Mouse (Mus musculus): ENCODE data around the gene Nyap1. TPM values are rescaled to one million over a fixed set of nuclear protein-coding genes. Genes with fewer than 3 reads are reported as not detected.

Gene Nyap1
- polyA plus RNA-seq, 3 experiments from 2014 or later: 0.12 to 0.20 TPM; not detected in 1

DNA sequence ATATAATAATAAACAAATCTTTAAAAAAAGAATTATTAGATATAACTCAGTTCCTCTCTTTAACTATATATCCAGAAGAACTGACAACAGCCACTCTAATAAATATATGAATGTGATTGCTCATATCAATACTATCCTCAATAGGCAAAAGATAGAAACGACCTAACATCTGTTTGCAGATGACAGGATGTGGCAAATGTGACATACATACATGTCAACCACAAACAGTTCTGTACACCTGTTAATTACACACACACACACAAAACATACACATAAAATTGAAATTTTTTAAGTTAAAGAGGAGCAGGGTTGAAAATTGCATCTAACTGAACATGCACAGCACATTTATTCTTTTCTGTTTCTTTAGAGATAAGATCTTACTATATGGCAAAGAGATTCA is 49.5 kb downstream of the Nyap1 start:
- ATAC-seq: peak; percentile 80

DNA sequence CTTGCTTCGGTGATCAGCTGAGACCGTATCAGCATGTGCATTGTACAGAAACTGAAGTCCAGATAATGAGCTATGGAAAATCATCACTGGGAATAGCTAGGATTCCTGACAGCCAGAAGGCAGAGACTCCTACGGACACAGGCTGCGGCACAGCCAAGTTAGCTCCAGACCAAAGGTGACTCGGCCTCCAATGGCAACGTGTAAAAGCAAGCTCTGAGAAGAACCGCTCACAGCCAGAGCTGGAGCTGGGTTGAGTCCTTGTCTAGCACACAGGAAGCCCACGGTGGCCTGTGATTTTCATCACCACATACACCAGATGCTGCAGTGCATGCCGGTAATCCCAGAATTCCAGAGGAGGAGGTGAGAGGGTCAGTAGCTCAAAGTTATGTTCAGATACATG is 50.9 kb downstream of the Nyap1 start:
- no peak for ATAC-seq

DNA sequence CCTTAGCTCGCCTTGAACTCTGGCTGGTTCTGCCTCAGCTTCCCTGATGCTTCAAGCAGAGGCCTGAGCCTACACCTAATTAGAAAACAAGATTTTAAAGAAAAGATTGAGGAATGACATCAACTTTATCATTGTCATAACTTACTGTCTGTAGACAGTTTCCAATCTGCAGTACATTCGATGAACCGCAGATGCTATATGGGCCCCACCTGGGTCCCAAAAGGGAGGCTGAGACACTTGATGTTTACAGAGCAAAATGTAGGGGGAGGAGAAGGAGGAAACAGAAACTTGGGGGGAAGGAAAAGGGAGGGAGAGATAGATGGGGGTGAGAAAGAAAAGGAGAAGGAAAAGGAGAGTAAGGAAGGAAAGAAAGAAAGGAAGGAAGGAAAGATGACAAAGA is 51.4 kb downstream of the Nyap1 start:
- no peak for ATAC-seq

DNA sequence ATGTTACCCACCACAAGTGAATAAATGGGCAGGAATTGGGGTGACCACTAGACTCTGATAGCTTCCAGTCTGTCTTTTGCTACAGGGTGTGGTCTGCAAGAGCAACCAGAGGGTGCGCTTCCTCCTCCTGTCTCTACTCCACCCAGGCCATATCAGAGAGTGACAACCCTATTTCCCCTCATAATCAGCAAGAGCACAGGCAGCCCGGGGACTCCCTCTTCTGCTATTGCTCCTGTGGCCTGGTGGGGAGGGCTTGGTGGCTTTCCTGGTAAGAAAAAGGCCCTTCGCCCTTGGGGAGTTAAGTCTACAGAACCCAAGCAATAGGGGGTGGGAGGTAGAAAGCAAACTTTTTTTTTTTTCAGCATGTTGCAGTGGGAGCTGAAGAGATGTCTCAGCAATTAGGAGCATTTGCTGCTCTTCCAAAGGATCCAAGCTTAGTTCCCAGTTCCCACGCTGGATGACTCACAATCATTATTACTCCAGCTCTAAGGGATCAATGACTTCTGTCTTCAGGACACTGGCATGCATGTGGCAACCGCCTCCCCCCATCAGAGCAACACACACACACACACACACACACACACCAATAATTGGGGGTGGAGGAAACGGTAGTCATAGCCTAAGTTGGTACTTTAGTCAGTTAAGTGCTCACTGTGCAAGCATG is 55.1 kb downstream of the Nyap1 start:
- ATAC-seq: no peak

DNA sequence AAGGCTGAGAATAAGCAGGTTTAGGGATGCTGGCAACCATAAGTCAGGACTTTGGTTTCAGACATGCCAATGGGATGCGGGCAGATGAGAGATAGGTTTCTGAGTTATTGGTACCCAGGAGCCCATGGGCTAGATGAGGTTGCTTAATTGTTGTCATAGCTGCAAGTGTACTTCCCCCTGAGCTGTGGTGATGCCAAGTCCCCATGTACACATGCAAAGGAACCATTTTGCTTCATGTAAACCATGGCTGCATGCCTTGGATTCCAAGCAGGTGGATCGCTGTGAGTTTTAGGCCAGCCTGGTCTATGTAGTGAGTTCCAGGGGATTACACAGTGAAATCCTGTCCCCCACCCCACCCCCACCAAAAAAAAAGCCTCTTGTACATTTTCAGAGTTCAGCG is 55.8 kb downstream of the Nyap1 start:
- ATAC-seq: no peak

DNA sequence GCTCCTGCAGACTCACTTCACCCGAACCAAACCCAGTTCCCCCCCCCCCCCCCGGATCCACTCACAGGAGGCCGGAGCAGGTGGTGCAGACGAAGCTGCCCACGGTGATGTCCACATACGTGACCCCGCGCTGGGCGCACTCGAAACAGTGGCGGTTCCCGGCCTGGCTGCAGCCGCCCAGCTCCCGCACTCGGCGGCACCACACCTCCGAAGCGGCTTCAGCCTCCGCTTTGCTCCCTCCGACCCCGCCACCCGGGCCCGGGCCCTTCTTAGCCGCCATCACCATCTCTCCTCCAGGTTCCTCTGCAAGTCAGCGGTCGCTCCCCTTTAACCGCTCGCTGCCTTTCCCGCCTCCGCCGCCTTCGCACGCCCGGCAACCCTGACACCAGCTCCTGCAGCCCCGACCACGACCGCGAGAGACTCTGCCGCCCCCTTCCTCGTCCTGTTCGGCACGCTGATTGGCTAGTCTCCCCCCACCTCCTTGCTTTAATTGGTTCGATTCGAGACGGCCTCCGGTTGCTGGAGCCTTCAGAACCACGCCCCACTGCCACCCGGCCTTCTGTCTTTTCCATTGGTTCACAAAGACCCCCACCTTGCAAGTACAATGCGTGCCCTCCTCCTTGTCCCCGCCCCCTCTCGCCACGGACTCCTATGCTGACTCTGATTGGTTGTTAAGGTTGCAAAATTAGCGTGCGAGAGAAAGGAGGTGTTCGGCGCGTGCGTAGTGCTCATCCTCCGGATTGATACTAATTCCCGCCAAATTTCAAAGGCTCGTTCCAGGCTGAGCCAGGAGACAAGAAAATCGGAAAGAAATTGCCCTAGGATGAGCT is 56.9 kb downstream of the Nyap1 start, which contains the start of gene Agfg2:
Gene Agfg2 (minus strand): TSS at position 433 of the 830 bp plus-strand sequence.
- peak; percentile 98 for ATAC-seq

DNA sequence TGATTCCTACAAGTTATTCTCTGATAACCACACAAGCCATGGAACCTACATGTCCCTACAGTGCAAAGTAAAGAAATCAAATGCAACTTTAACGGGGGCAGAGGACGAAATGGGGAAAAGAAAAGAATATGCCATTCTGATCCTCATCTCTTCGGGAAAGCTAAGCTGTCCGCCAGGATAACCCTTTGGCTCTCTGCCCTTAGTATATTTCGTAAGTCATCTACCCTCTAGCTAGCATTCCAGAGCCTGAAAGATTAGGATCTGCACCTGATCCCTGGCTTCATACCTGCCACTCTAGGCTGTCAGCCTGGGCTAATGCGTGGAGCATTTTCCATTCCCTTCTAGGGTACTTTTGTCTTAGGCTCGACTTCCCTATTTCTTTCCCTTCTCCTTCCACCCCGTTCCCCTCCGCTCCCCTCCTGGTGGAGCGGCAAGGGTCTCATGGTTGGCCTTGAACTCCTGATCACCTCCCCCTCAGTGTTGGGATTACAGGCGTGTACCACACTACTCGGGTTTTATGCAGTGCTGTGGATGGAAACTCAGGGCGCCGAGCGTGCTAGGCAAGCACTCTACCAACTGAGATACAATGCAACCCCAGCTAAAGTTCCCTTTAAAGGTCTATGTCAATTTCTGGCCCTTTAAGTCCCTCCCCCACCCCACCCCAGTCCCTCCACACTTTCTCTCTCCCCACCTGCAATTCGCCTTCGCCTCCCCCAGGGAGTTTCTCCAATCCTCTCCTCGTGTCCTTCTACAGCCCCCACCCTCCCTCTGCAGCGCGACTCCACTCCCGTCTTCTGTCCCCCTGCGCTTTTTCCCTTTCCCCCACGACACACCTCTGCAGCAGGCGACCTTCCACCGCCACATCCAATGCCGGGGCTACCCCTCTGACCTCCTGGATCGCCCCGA is 57.8 kb downstream of the Nyap1 start:
- ATAC-seq: no peak

DNA sequence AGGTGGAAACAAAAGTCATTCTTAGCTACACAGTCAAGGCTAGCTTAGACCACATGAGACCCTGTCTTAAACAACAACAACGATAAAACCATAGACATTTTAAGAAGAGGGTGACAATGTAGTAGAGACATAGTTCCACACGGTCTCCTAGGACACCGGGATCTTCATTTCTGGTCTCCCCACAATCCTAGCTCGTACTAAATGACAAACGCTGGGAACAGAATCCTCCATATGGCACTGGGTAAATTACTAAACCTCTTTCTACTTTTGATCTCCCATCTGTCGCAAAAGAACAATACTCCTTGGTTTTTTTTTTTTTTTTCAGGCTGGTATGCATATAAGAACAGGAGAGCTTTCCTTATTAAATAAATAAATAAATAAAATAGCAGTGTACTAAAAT is 58.9 kb downstream of the Nyap1 start:
- no peak for ATAC-seq

Other genes with a start within 250 kb of the Nyap1 start
- 10 to 100 TPM; 51.1 to 61.5 (median 59.1) TPM for gene Pop7, start 239.1 kb downstream of the Nyap1 start, polyA plus RNA-seq (2017; shearing (Covaris generic))
- 10 to 100 TPM; 14.0 to 33.6 (median 31.4) TPM for gene Gigyf1, start 223.1 kb downstream of the Nyap1 start, polyA plus RNA-seq (2017; shearing (Covaris generic))
- not detected for gene Epo, start 208.4 kb downstream of the Nyap1 start, polyA plus RNA-seq (2017; shearing (Covaris generic))
- 10 to 100 TPM; 63.1 to 85.4 (median 72.9) TPM for gene Gnb2, start 208.1 kb downstream of the Nyap1 start, polyA plus RNA-seq (2017; shearing (Covaris generic))
- gene Actl6b, start 188.1 kb downstream of the Nyap1 start, polyA plus RNA-seq (2017; shearing (Covaris generic)): not detected
- 1 to 10 TPM in 2 of 3 experiments, not detected in 1; 1.3 to 1.9 TPM for gene Tfr2, start 171.8 kb downstream of the Nyap1 start, polyA plus RNA-seq (2017; shearing (Covaris generic))
- gene Mospd3, start 140.5 kb downstream of the Nyap1 start, polyA plus RNA-seq (2017; shearing (Covaris generic)): 10 to 100 TPM; 24.5 to 34.8 (median 31.0) TPM
- under 1 TPM in 2 of 3 experiments, not detected in 1; 0.40 to 0.80 TPM for gene Pcolce, start 127.8 kb downstream of the Nyap1 start, polyA plus RNA-seq (2017; shearing (Covaris generic))
- under 1 TPM in 2 of 3 experiments, not detected in 1; 0.33 to 0.67 TPM for gene Fbxo24, start 112.6 kb downstream of the Nyap1 start, polyA plus RNA-seq (2017; shearing (Covaris generic))
- gene Lrch4, start 112.5 kb downstream of the Nyap1 start, polyA plus RNA-seq (2017; shearing (Covaris generic)): 10 to 100 TPM; 57.9 to 66.2 (median 65.6) TPM
- gene Gm20605, start 112.4 kb downstream of the Nyap1 start, polyA plus RNA-seq (2017; shearing (Covaris generic)): 10 to 100 TPM in 2 of 3 experiments, 1 to 10 TPM in 1; 8.6 to 14.1 (median 13.3) TPM
- gene Sap25, start 100.3 kb downstream of the Nyap1 start, polyA plus RNA-seq (2017; shearing (Covaris generic)): 10 to 100 TPM; 18.2 to 49.8 (median 44.0) TPM
- not detected for gene Irs3, start 95.9 kb downstream of the Nyap1 start, polyA plus RNA-seq (2017; shearing (Covaris generic))
- gene Agfg2, start 56.9 kb downstream of the Nyap1 start, polyA plus RNA-seq (2017; shearing (Covaris generic)): 10 to 100 TPM; 16.1 to 21.7 (median 16.4) TPM
- gene Tsc22d4, start 4.1 kb upstream of the Nyap1 start, polyA plus RNA-seq (2017; shearing (Covaris generic)): 10 to 100 TPM; 43.3 to 83.4 (median 64.7) TPM
- gene Ppp1r35, start 37.2 kb upstream of the Nyap1 start, polyA plus RNA-seq (2017; shearing (Covaris generic)): 10 to 100 TPM in 1 of 3 experiments, 1 to 10 TPM in 2; 6.0 to 10.9 (median 6.5) TPM
- 10 to 100 TPM; 13.1 to 32.7 (median 29.8) TPM for gene Mepce, start 46.0 kb upstream of the Nyap1 start, polyA plus RNA-seq (2017; shearing (Covaris generic))
- 10 to 100 TPM in 2 of 3 experiments, 1 to 10 TPM in 1; 4.7 to 12.0 (median 11.0) TPM for gene Zcwpw1, start 46.2 kb upstream of the Nyap1 start, polyA plus RNA-seq (2017; shearing (Covaris generic))
- gene Pilra, start 94.7 kb upstream of the Nyap1 start, polyA plus RNA-seq (2017; shearing (Covaris generic)): under 1 TPM in 2 of 3 experiments, not detected in 1; 0.19 to 0.79 TPM
- gene Pilrb1, start 116.5 kb upstream of the Nyap1 start, polyA plus RNA-seq (2017; shearing (Covaris generic)): under 1 TPM in 1 of 3 experiments, not detected in 2; 0.38 TPM
- gene Pilrb2, start 130.2 kb upstream of the Nyap1 start, polyA plus RNA-seq (2017; shearing (Covaris generic)): not detected
- not detected for gene Cyp3a13, start 180.0 kb upstream of the Nyap1 start, polyA plus RNA-seq (2017; shearing (Covaris generic))
- not detected for gene Gjc3, start 221.5 kb upstream of the Nyap1 start, polyA plus RNA-seq (2017; shearing (Covaris generic))
- gene Azgp1, start 239.9 kb upstream of the Nyap1 start, polyA plus RNA-seq (2017; shearing (Covaris generic)): not detected

Measured in inflammation-experienced regulatory T-cells, adult 6 months (primary cell).